Mouse (Mus musculus) kidney, embryonic 14.5 days (tissue): ENCODE data around the gene Top3a. TPM values are rescaled to one million over a fixed set of nuclear protein-coding genes. Genes with fewer than 3 reads are reported as not detected.

Experiments
- ATAC-seq: fragments of 200-750 bp; cut with Nextera tagmentation; 2 replicates; pipeline ENCODE4 v1.8.0; 2017; ENCODE audit warnings: moderate number of reproducible peaks, mild to moderate bottlenecking, moderate TSS enrichment, moderate library complexity; ENCODE audit not compliant: low FRiP score, low TSS enrichment
- H3K27ac ChIP-seq: fragments of 300-500 bp; sonication (generic); 2 replicates; pipeline ENCODE4 v1.5.1; 2014; ENCODE audit warnings: low read depth, mild to moderate bottlenecking, low read length, moderate library complexity, mixed read lengths
- H3K27me3 ChIP-seq: fragments of 300-500 bp; sonication (generic); 2 replicates; pipeline ENCODE4 v1.6.1; 2014; ENCODE audit warnings: mild to moderate bottlenecking, low read length; ENCODE audit not compliant: control insufficient read depth, insufficient read depth
- H3K36me3 ChIP-seq: fragments of 300-500 bp; sonication (generic); 2 replicates; pipeline ENCODE4 v1.6.1; 2014; ENCODE audit warnings: low read length, mixed read lengths; ENCODE audit not compliant: control insufficient read depth, insufficient read depth
- H3K4me1 ChIP-seq: fragments of 300-500 bp; sonication (generic); 2 replicates; pipeline ENCODE4 v1.6.1; 2014; ENCODE audit warnings: low read length, mixed read lengths; ENCODE audit not compliant: control insufficient read depth, insufficient read depth
- H3K4me2 ChIP-seq: fragments of 300-500 bp; sonication (generic); replicated peaks from 2 replicates; pipeline ENCODE4 v1.6.1; 2014; ENCODE audit warnings: low read depth, mild to moderate bottlenecking, low read length
- H3K4me3 ChIP-seq: fragments of 300-500 bp; sonication (generic); 2 replicates; pipeline ENCODE4 v1.5.1; 2014; ENCODE audit warnings: mild to moderate bottlenecking, low read length
- H3K9ac ChIP-seq: fragments of 300-500 bp; sonication (generic); 2 replicates; pipeline ENCODE4 v1.6.1; 2014; ENCODE audit warnings: low read depth, mild to moderate bottlenecking, low read length, moderate library complexity
- H3K9me3 ChIP-seq: fragments of 300-500 bp; sonication (generic); 2 replicates; pipeline ENCODE4 v1.6.1; 2016; ENCODE audit warnings: low read length; ENCODE audit not compliant: control insufficient read depth
- WGBS: fragments of 180-500 bp; shearing (Covaris S2); extraction: QIAGEN DNeasy Blood & Tissue Kit; methylation state at CpG from one replicate; pipeline ENCODE4 v1.1.7; 2014; 5-methylcytosine and 5-hydroxymethylcytosine counted together
- polyA plus RNA-seq: library from polyadenylated mRNA; unstranded; fragments of >200 nt; fragmentation: Nextera tagmentation; extraction: Ambion mirVana; gene quantifications from 2 replicates; pipeline ENCODE4 v1.2.1, GENCODE M21; 2014

The Top3a gene
- polyA plus RNA-seq, 1 experiment from 2014 or later: 21.5 TPM

- ATAC-seq: no peak
- H3K27ac ChIP-seq: no peak overlapping the region
- no peak overlapping the region for H3K9ac ChIP-seq
- peak overlapping the region; percentile 50; the same call in 1 of the 2 replicates for H3K4me2 ChIP-seq
- no peaks in the 10 kb centered on the region for H3K9me3 ChIP-seq
- H3K4me1 ChIP-seq: peaks cover 18% of the 10 kb centered on the region
- H3K36me3 ChIP-seq: peaks cover 32% of the 10 kb centered on the region
- peak overlapping the region; percentile 93 for H3K4me3 ChIP-seq
- no peaks in the 10 kb centered on the region for H3K27me3 ChIP-seq
- WGBS: 72% methylated on average over 6 of the region's 6 CpGs
Observed at GRCm38 (mm10) chr11:60729217-60729641, 47.9 kb downstream of the Top3a start.

GRCm38 (mm10) chr11:60728260-60728761 is 48.9 kb downstream of the Top3a start, which contains the start of gene Mief2:
TSS of gene Mief2 (plus strand) at chr11:60728398.
- Histone ChIP-seq H3K9ac (peak within 1 kb of the TSS; percentile 91), H3K4me3 (peak within 1 kb of the TSS; percentile 93), H3K4me1 (peaks cover 18% of the 10 kb centered on the region), H3K27me3 (no peaks in the 10 kb centered on the region), H3K36me3 (peaks cover 41% of the 10 kb centered on the region), H3K9me3 (no peaks in the 10 kb centered on the region), H3K4me2 (peak within 1 kb of the TSS; percentile 50), H3K27ac (peak within 1 kb of the TSS; percentile 84)
- peak; percentile 93 for ATAC-seq
- WGBS: under 1% methylated on average over 44 of the region's 44 CpGs

- peak overlapping the region; percentile 93 for H3K4me3 ChIP-seq
- peak overlapping the region; percentile 91 for H3K9ac ChIP-seq
- H3K9me3 ChIP-seq: no peaks in the 10 kb centered on the region
- H3K27ac ChIP-seq: peak overlapping the region; percentile 84
- no peaks in the 10 kb centered on the region for H3K27me3 ChIP-seq
- ATAC-seq: 0 out of 2 replicates have a peak, but pooled peaks have one; percentile 5
- H3K4me1 ChIP-seq: peaks cover 18% of the 10 kb centered on the region
- 5% methylated on average over 12 of the region's 12 CpGs for WGBS
- peak overlapping the region; percentile 50 for H3K4me2 ChIP-seq
- H3K36me3 ChIP-seq: peaks cover 43% of the 10 kb centered on the region
Observed at GRCm38 (mm10) chr11:60727392-60728140, 49.6 kb downstream of the Top3a start.

- peak; percentile 71 for ATAC-seq
- H3K4me2 ChIP-seq: peak within 1 kb of the TSS; percentile 50
- peak within 1 kb of the TSS; percentile 93 for H3K4me3 ChIP-seq
- peak within 1 kb of the TSS; percentile 84 for H3K27ac ChIP-seq
- H3K9ac ChIP-seq: peak within 1 kb of the TSS; percentile 91
- H3K36me3 ChIP-seq: peaks cover 44% of the 10 kb centered on the region
- WGBS: 1% methylated on average over 59 of the region's 71 CpGs
- no peaks in the 10 kb centered on the region for H3K9me3 ChIP-seq
- H3K4me1 ChIP-seq: peaks cover 18% of the 10 kb centered on the region
- no peaks in the 10 kb centered on the region for H3K27me3 ChIP-seq
Observed at GRCm38 (mm10) chr11:60726601-60727391, 50.4 kb downstream of the Top3a start, which contains the start of gene Flii. TSS of gene Flii (minus strand) at chr11:60727263.

GRCm38 (mm10) chr11:60719263-60719662 is 57.9 kb downstream of the Top3a start:
- no peak for ATAC-seq
- Histone ChIP-seq H3K27ac (no peak overlapping the region), H3K36me3 (peaks cover 98% of the 10 kb centered on the region), H3K27me3 (no peaks in the 10 kb centered on the region), H3K4me3 (no peak overlapping the region), H3K9me3 (no peaks in the 10 kb centered on the region), H3K9ac (no peak overlapping the region), H3K4me2 (no peak overlapping the region), H3K4me1 (no peaks in the 10 kb centered on the region)
- 77% methylated on average over 5 of the region's 5 CpGs for WGBS

GRCm38 (mm10) chr11:60715833-60716232 is 61.3 kb downstream of the Top3a start:
- Histone ChIP-seq H3K27me3 (no peaks in the 10 kb centered on the region), H3K4me3 (no peak overlapping the region), H3K9ac (no peak overlapping the region), H3K4me2 (no peak overlapping the region), H3K4me1 (no peaks in the 10 kb centered on the region), H3K36me3 (peaks cover 98% of the 10 kb centered on the region), H3K9me3 (no peaks in the 10 kb centered on the region), H3K27ac (no peak overlapping the region)
- ATAC-seq: no peak
- 82% methylated on average over 5 of the region's 5 CpGs for WGBS

GRCm38 (mm10) chr11:60712639-60713255 is 64.4 kb downstream of the Top3a start:
- H3K4me1 ChIP-seq: no peaks in the 10 kb centered on the region
- H3K9ac ChIP-seq: no peak overlapping the region
- 98% methylated on average over 13 of the region's 13 CpGs for WGBS
- no peak overlapping the region for H3K4me2 ChIP-seq
- no peaks in the 10 kb centered on the region for H3K27me3 ChIP-seq
- H3K9me3 ChIP-seq: no peaks in the 10 kb centered on the region
- no peak overlapping the region for H3K4me3 ChIP-seq
- no peak overlapping the region for H3K27ac ChIP-seq
- H3K36me3 ChIP-seq: peaks cover 99% of the 10 kb centered on the region
- no peak for ATAC-seq

- H3K27me3 ChIP-seq: no peaks in the 10 kb centered on the region
- no peak overlapping the region for H3K27ac ChIP-seq
Observed at GRCm38 (mm10) chr11:60712040-60712439, 65.1 kb downstream of the Top3a start.

More at GRCm38 (mm10) chr11:60712040-60712439, 65.1 kb downstream of the Top3a start:
- Histone ChIP-seq H3K9ac (no peak overlapping the region), H3K36me3 (peaks cover 100% of the 10 kb centered on the region), H3K9me3 (no peaks in the 10 kb centered on the region), H3K4me1 (no peaks in the 10 kb centered on the region), H3K4me2 (no peak overlapping the region), H3K4me3 (no peak overlapping the region)
- no peak for ATAC-seq
- WGBS: 91% methylated on average over 18 of the region's 18 CpGs
